Comparison of ENCODE assay signal across 7 mouse cellular contexts in genomic region chr4:21848287-21848630, GRCm38 (mm10). TPM values are rescaled to one million over a fixed set of nuclear protein-coding genes. Genes with fewer than 3 reads are reported as not detected.
DNase-seq lines count a peak whose midpoint lies in the region; ATAC-seq and TF ChIP-seq lines count a peak whose summit lies in the region.

No protein-coding gene starts in this region.

- TF ChIP-seq CTCF in hindbrain, postnatal 0 days (IDR thresholded peaks at IDR 0.05; ENCODE audit: low read depth): no peak
- no peak for TF ChIP-seq CTCF in left cerebral cortex, adult 2 months (IDR thresholded peaks at IDR 0.05)

- DNase-seq in adrenal gland, adult 8-10 months: peak; percentile 83
- DNase-seq in gastrocnemius, adult 18-20 months (ENCODE audit: low spot score): peak; percentile 89
- peak; percentile 95 for DNase-seq in hindbrain, postnatal 0 days (ENCODE audit: low spot score)
- peak; percentile 89 to 90 for DNase-seq in left cerebral cortex, adult 2 months (ENCODE audit: extremely low spot score in 1 of 2, low spot score in 2 of 2)
- peak; percentile 91 for DNase-seq in lung, postnatal 4 days
- peak; percentile 90 to 91 for DNase-seq in right cerebral cortex, adult 2 months (ENCODE audit: low spot score in 2 of 2)

- intact Hi-C loops in left cerebral cortex, adult 2 months (cut with DNase I): loop anchor here (10.0 kb wide), 2 partner anchors 107 to 147 kb away; no protein-coding TSS in a partner anchor

- H3K4me2 ChIP-seq in hindbrain, postnatal 0 days (ENCODE audit: low read depth, low read length): peak overlapping the region; percentile 66

- 0% methylated on average over 24 of the region's 24 CpGs for WGBS in hindbrain, postnatal 0 days

- peak overlapping the region; percentile 89 for H3K9ac ChIP-seq in hindbrain, postnatal 0 days (replicated peaks; ENCODE audit: low read length)

- peak overlapping the region; percentile 84 for H3K4me3 ChIP-seq in hindbrain, postnatal 0 days (ENCODE audit: low read length)
- peak overlapping the region; percentile 100 for H3K4me3 ChIP-seq in left cerebral cortex, adult 2 months

- ATAC-seq in common myeloid progenitor, adult 5-6 weeks (replicated peaks; ENCODE audit: low read depth, poor library complexity, severe bottlenecking): peak; percentile 70
- ATAC-seq in hindbrain, postnatal 0 days: peak; percentile 84

- no peaks in the 10 kb centered on the region for H3K36me3 ChIP-seq in hindbrain, postnatal 0 days (ENCODE audit: insufficient read depth, low read length)

- peaks cover 7% of the 10 kb centered on the region; the same call in 1 of the 2 replicates for H3K4me1 ChIP-seq in hindbrain, postnatal 0 days (ENCODE audit: insufficient read depth, low read length)

- peak overlapping the region; percentile 99 for H3K27ac ChIP-seq in hindbrain, postnatal 0 days
- H3K27ac ChIP-seq in left cerebral cortex, adult 2 months: peak overlapping the region; percentile 97

- no peaks in the 10 kb centered on the region for H3K27me3 ChIP-seq in hindbrain, postnatal 0 days (ENCODE audit: insufficient read depth, low read length)

- H3K9me3 ChIP-seq in hindbrain, postnatal 0 days (ENCODE audit: low read length): no peaks in the 10 kb centered on the region

RNA-seq across cellular contexts. Expression of gene Pnisr, which starts 0.9 kb away (rescaled TPM):
- total RNA-seq in adrenal gland, adult 8-10 months (2022): 100 to 1,000 TPM in 3 of 4 experiments, 10 to 100 TPM in 1; 80.1 to 207 (median 141) TPM
- total RNA-seq in common myeloid progenitor, adult 5-6 weeks (2017): 115 and 116 TPM in 2 replicates
- total RNA-seq in gastrocnemius, adult 18-20 months (2021): 10 to 100 TPM; 31.8 to 32.6 TPM
- 57.6 and 83.1 TPM in 2 replicates for total RNA-seq in hindbrain, postnatal 0 days (2014; rRNA removed)
- polyA plus RNA-seq in hindbrain, postnatal 0 days (2015; fragmentation: Nextera tagmentation; extraction: Ambion mirVana): 145 and 160 TPM in 2 replicates
- total RNA-seq in left cerebral cortex, adult 2 months (2021): 100 to 1,000 TPM; 217 to 223 TPM

RNA-seq across cellular contexts. Expression of gene Coq3, which starts 31.2 kb away (rescaled TPM):
- 10 to 100 TPM; 15.6 to 19.7 (median 17.2) TPM for total RNA-seq in adrenal gland, adult 8-10 months (2022)
- 11.1 and 15.5 TPM in 2 replicates for total RNA-seq in common myeloid progenitor, adult 5-6 weeks (2017)
- total RNA-seq in gastrocnemius, adult 18-20 months (2021): 10 to 100 TPM; 15.1 to 16.2 TPM
- 8.7 and 10.4 TPM in 2 replicates for total RNA-seq in hindbrain, postnatal 0 days (2014; rRNA removed)
- polyA plus RNA-seq in hindbrain, postnatal 0 days (2015; fragmentation: Nextera tagmentation; extraction: Ambion mirVana): 18.1 and 19.3 TPM in 2 replicates
- total RNA-seq in left cerebral cortex, adult 2 months (2021): 10 to 100 TPM; 10.8 to 12.8 TPM

Comparison
In these comparisons a context has a peak if more than half of its experiments do, and no peak if none do; other contexts are left out.
1. Peak in every context shown above with its lines: DNase-seq, ATAC-seq, H3K4me3 ChIP-seq and H3K27ac ChIP-seq.